Mouse (Mus musculus) hindbrain, embryonic 12.5 days (tissue): ENCODE measurements at regions not wholly inside any gene's neighbourhood (a gene's known extent, or its start where the extent isn't known, plus 50 kb on each side); places are given as distances from the start of the nearest gene placed in this dataset.
A peak's percentile ranks its signal among the peaks of the same experiment; 100 is the strongest.

Experiments used
- ATAC-seq: fragments of 200-750 bp; cut with Nextera tagmentation; 2 replicates; pipeline ENCODE4 v1.8.0; 2017; ENCODE audit warnings: moderate TSS enrichment; ENCODE audit not compliant: low FRiP score
- H3K27ac ChIP-seq: fragments of 300-500 bp; sonication (generic); 2 replicates; pipeline ENCODE4 v1.5.1; 2016; ENCODE audit warnings: mild to moderate bottlenecking
- H3K27me3 ChIP-seq: fragments of 300-500 bp; sonication (generic); 2 replicates; pipeline ENCODE4 v1.6.1; 2016; ENCODE audit warnings: mild to moderate bottlenecking
- H3K36me3 ChIP-seq: fragments of 300-500 bp; sonication (generic); 2 replicates; pipeline ENCODE4 v1.6.1; 2016; ENCODE audit warnings: mild to moderate bottlenecking
- H3K4me1 ChIP-seq: fragments of 300-500 bp; sonication (generic); 2 replicates; pipeline ENCODE4 v1.6.1; 2016
- H3K4me2 ChIP-seq: fragments of 300-500 bp; sonication (generic); replicated peaks from 2 replicates; pipeline ENCODE4 v1.6.1; 2016; ENCODE audit warnings: mild to moderate bottlenecking
- H3K4me3 ChIP-seq: fragments of 300-500 bp; sonication (generic); 2 replicates; pipeline ENCODE4 v1.5.1; 2016; ENCODE audit warnings: mild to moderate bottlenecking
- H3K9ac ChIP-seq: fragments of 300-500 bp; sonication (generic); 2 replicates; pipeline ENCODE4 v1.6.1; 2016; ENCODE audit warnings: mild to moderate bottlenecking, moderate library complexity
- H3K9me3 ChIP-seq: fragments of 300-500 bp; sonication (generic); replicated peaks from 2 replicates; pipeline ENCODE4 v1.6.1; 2016; ENCODE audit warnings: mild to moderate bottlenecking
- WGBS: fragments of 180-500 bp; shearing (Covaris S2); methylation state at CpG from one replicate; pipeline ENCODE4 v1.1.7; 2016; 5-methylcytosine and 5-hydroxymethylcytosine counted together

DNA sequence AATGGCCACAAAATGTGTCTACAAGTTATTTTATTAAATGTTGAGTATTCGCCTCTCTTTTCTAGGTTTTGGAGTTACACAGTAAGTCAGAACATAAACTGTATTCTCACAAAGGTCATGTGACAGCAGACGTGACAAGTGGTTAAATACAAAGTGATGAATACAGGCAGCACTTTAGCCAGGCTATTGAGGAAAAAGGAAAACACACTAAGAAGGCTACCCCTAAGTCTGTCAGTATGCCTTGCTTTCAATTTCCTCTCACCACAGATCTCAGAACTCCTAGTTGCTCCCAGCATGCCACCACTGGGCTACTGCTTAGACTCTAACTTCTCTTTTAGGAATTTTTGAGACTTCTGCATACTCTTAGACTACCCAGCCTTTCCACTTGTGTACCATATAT is 297.9 kb upstream of the Pex5l start:
- Histone ChIP-seq H3K4me1 (no peaks in the 10 kb centered on the region), H3K4me2 (no peak overlapping the region), H3K9ac (no peak overlapping the region), H3K9me3 (no peaks in the 10 kb centered on the region), H3K27ac (no peak overlapping the region), H3K27me3 (no peaks in the 10 kb centered on the region), H3K4me3 (no peak overlapping the region), H3K36me3 (no peaks in the 10 kb centered on the region)
- 54% methylated on average over 2 of the region's 2 CpGs for WGBS
- no peak for ATAC-seq

DNA sequence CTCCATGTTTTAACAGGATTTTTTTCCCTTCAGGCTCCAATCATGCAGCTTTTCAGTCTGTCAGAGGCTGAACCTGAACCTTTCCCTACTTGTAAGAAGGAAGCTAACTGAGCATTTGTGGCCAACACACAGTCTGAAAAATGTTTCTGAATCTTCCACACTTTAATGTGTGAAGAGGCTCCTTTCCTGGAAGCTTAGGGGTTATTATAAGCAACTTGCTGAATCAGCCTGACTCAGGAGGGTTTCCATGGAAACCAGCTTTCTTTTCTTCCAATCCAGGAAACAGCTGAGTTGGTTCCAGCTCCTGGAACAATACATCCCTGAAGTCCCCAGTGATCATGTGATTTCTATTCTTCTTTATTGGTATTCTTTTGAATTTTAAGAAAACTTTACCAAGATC is 297.5 kb upstream of the Pex5l start:
- ATAC-seq, result no peak
- Histone ChIP-seq H3K27ac (no peak overlapping the region), H3K4me1 (no peaks in the 10 kb centered on the region), H3K4me3 (no peak overlapping the region), H3K9ac (no peak overlapping the region), H3K27me3 (no peaks in the 10 kb centered on the region), H3K9me3 (no peaks in the 10 kb centered on the region), H3K36me3 (no peaks in the 10 kb centered on the region), H3K4me2 (no peak overlapping the region)

DNA sequence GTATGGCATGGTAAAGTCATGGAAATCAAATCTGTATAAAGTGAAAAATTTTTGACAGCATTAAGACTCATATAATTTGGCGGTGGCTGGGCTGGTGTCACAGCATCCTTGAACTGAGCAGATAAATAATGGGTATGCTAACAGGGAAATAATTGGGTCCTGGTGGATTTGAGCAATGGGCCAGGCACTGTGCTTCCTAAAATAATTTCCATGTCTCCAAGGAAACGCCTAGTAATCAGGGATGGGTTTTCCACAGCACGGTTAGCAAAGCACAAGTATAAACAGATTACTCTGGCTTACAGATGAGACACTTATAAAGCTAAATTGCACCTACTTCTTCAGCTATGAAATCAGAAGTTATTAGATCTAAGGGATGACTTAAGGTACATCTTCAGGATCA is 273.9 kb upstream of the Pex5l start:
- Histone ChIP-seq H3K9me3 (no peaks in the 10 kb centered on the region), H3K27ac (no peak overlapping the region), H3K27me3 (no peaks in the 10 kb centered on the region), H3K9ac (no peak overlapping the region), H3K4me1 (no peaks in the 10 kb centered on the region), H3K36me3 (no peaks in the 10 kb centered on the region), H3K4me3 (no peak overlapping the region), H3K4me2 (no peak overlapping the region)
- 67% methylated on average over 3 of the region's 3 CpGs for WGBS
- no peak for ATAC-seq

DNA sequence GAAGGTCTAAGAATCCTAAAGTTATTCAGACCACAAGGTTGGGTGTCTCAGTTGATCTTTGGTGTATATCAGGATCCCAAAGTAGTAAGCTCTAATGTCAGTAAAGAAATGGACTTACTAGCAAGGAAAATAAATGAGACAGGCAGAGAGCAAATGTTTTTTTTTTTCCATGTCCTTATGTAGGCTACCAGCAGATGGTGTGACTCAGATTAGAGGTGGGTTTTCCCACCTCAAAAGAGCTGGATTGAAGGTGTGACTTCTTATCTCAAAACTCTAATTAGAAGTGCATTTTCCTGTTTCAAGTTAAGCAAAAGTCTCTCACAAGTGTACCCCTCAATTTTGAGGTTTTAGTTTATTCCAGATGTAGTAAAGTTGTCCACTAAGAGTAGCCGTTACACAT is 273.3 kb upstream of the Pex5l start:
- H3K4me1 ChIP-seq, result no peaks in the 10 kb centered on the region
- no peaks in the 10 kb centered on the region for H3K9me3 ChIP-seq
- H3K4me3 ChIP-seq, result no peak overlapping the region
- no peak overlapping the region for H3K9ac ChIP-seq
- no peaks in the 10 kb centered on the region for H3K36me3 ChIP-seq
- no peak overlapping the region for H3K27ac ChIP-seq
- 81% methylated on average over 1 of the region's 1 CpGs for WGBS
- H3K4me2 ChIP-seq, result no peak overlapping the region
- H3K27me3 ChIP-seq, result no peaks in the 10 kb centered on the region
- ATAC-seq, result no peak

DNA sequence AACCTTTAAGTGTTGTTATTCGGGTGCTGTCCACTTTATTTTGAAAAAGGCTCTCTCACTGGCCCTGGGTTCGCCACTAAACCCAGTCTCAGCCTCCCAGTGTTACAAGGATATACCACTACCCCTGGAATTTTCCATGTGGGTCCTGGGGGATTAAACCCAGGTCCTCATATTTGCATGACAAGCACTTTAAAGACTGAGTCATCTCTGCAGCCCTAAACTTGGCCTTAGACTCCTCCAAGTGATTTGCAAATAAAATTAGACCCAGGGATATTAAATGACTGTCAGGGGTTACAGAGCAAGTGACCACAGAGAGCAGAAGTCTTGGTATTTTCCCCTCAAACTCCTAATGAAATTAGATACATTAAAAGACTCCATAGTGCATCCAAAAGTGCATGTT is 258.9 kb upstream of the Pex5l start:
- no peak overlapping the region for H3K4me2 ChIP-seq
- WGBS, result 72% methylated on average over 2 of the region's 2 CpGs
- H3K9ac ChIP-seq, result no peak overlapping the region
- H3K9me3 ChIP-seq, result no peaks in the 10 kb centered on the region
- no peak overlapping the region for H3K27ac ChIP-seq
- H3K36me3 ChIP-seq, result no peaks in the 10 kb centered on the region
- no peak overlapping the region for H3K4me3 ChIP-seq
- no peaks in the 10 kb centered on the region for H3K4me1 ChIP-seq
- H3K27me3 ChIP-seq, result no peaks in the 10 kb centered on the region
- ATAC-seq, result no peak

DNA sequence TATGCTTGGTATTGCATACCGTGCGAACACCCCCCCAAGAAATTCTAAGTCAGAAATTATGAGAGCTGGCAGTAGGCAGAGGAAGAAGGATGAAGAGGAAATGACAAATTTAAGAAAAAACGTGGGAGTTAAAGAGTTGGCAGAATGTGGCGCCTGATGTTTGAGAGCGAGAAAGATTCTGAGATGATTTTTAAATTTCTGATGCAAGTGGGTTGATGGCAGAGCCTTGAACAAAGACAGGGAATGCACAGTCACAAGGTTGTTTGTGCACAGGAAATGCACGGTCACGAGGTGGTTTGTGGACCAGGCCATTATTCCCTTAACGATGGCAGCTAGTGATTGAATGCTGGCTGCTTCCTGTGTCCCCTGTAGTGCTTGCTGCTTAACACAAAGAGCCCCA is 256.3 kb upstream of the Pex5l start:
- H3K4me2 ChIP-seq, result no peak overlapping the region
- H3K9ac ChIP-seq, result no peak overlapping the region
- H3K4me3 ChIP-seq, result no peak overlapping the region
- ATAC-seq, result no peak
- H3K9me3 ChIP-seq, result no peaks in the 10 kb centered on the region
- 75% methylated on average over 8 of the region's 8 CpGs for WGBS
- H3K4me1 ChIP-seq, result no peaks in the 10 kb centered on the region
- no peaks in the 10 kb centered on the region for H3K36me3 ChIP-seq
- H3K27me3 ChIP-seq, result no peaks in the 10 kb centered on the region
- no peak overlapping the region for H3K27ac ChIP-seq

DNA sequence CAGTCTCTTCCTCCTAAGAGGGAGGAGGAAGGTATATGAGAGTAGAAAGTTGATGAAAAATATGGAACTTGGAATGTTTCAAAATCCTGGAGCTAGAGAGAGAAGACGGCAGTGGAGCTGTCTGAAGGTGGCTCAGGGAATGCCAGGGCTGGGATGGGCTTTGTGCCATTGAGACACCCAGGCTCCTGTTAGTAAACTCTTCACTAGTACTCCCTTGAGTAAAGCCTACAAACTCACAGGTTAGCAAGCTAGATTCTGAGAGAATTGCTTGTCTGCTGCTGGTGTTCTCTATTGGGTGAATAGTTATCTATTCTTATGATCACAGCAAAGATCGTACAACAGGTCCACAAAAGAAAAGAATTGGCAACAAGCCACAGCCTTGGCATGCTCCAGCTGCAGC is 255.3 kb upstream of the Pex5l start:
- no peak overlapping the region for H3K4me3 ChIP-seq
- H3K9ac ChIP-seq, result no peak overlapping the region
- ATAC-seq, result no peak
- H3K27me3 ChIP-seq, result no peaks in the 10 kb centered on the region
- no peaks in the 10 kb centered on the region for H3K9me3 ChIP-seq
- 80% methylated on average over 2 of the region's 2 CpGs for WGBS
- no peaks in the 10 kb centered on the region for H3K4me1 ChIP-seq
- no peak overlapping the region for H3K4me2 ChIP-seq
- H3K27ac ChIP-seq, result no peak overlapping the region
- H3K36me3 ChIP-seq, result no peaks in the 10 kb centered on the region

DNA sequence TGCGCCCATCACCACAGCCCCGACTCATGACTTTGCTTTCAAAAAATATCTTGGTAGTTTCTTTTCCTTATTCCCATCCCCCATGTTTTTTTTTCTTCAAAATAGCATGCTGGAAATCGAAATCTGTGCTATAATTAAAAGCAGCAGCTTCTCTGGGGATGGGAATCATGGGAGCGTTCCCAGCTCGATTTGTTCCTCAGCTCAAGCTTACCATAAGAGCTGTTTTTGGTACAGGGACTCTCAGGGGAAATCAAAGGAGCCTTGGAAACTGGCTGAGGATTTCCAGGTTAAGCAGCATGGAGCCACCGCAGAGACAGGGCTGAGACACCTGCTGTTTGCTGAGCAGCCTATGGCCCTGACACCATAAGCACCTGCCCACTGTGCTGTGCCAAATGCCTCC is 254.2 kb upstream of the Pex5l start:
- H3K9ac ChIP-seq, result no peak overlapping the region
- no peaks in the 10 kb centered on the region for H3K9me3 ChIP-seq
- H3K27me3 ChIP-seq, result no peaks in the 10 kb centered on the region
- no peak for ATAC-seq
- no peak overlapping the region for H3K27ac ChIP-seq
- no peak overlapping the region for H3K4me2 ChIP-seq
- no peaks in the 10 kb centered on the region for H3K36me3 ChIP-seq
- no peaks in the 10 kb centered on the region for H3K4me1 ChIP-seq
- H3K4me3 ChIP-seq, result no peak overlapping the region
- WGBS, result 70% methylated on average over 6 of the region's 6 CpGs

DNA sequence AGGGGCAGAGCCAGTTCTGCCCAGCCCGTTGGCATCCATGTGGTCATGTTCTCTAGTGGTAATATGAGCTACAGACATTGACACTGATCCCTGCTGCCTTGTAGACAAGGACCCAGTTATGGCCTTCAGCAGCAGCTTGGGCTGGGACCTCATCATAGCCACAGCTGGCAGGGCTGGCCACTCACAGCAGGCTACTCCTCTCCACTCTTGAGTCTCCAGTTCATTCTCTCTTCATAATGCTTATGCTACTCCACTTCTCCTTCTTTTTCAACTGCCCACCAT is 249.4 kb upstream of the Pex5l start:
- Histone ChIP-seq H3K4me2 (no peak overlapping the region), H3K4me3 (no peak overlapping the region), H3K36me3 (no peaks in the 10 kb centered on the region), H3K4me1 (no peaks in the 10 kb centered on the region), H3K9me3 (no peaks in the 10 kb centered on the region), H3K27me3 (no peaks in the 10 kb centered on the region), H3K9ac (no peak overlapping the region), H3K27ac (no peak overlapping the region)
- WGBS, result 81% methylated on average over 1 of the region's 1 CpGs
- no peak for ATAC-seq

DNA sequence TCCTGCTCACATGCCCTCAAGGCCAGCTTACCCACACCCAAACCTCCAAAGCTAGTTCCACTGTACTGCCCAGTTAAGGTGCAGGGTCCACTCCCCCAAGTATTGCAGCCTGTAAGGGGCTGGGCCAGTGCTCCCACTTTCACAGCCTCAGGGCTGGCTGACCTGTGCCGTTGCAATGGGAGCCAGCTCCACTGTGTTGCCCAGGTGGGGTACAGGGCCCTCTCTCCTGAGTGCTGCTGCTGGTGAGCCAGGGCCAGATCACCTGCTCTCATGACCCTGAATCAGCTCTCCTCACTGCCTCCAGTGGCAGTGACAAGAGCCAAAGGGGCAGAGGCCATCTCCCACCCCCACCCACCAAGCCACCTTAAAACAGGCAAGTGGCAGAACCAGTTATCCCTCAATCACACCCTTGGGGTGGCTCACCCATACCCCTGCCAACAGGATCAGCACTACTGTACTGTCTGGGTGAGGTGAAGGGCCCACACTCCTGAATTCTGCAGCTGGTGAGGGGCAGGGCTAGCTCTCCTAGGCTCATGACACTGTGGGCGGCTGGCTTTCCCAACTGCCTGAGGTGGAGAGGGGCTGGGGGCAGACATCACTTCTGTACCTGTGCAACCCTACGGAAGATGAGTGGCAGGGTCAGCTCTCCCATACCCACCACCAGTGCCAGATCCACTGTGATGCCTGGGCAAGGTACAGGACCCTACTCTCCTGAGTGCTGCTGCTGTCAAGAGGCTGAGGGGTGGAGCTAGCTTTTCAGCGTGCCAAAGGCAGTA is 248.9 kb upstream of the Pex5l start:
- ATAC-seq, result 0 out of 2 replicates have a peak, but pooled peaks have one; percentile 35
- Histone ChIP-seq H3K9me3 (no peaks in the 10 kb centered on the region), H3K4me2 (no peak overlapping the region), H3K4me1 (no peaks in the 10 kb centered on the region), H3K27me3 (no peaks in the 10 kb centered on the region), H3K36me3 (no peaks in the 10 kb centered on the region), H3K27ac (no peak overlapping the region), H3K4me3 (no peak overlapping the region), H3K9ac (no peak overlapping the region)
- 92% methylated on average over 4 of the region's 4 CpGs for WGBS

DNA sequence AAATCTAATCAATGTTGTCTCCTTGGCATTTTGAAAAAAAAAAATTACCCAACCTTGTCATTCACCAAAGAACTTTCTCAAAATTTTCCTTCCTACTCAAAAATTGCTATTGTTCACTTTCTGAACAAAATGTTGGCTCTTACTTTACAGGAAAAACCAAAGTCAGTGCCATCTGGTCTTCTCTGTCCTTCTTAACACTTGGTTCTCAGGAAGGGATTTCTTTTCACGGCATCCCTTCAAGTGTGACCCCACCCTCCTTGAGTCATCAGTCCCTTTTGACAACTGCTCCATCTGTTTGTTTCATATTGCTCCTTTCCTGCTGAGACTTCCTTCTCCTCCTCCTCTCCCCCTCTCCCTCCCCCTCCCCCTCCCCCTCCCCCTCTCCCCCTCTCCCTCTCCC is 245.1 kb upstream of the Pex5l start:
- Histone ChIP-seq H3K4me3 (no peak overlapping the region), H3K36me3 (no peaks in the 10 kb centered on the region), H3K4me1 (no peaks in the 10 kb centered on the region), H3K27me3 (no peaks in the 10 kb centered on the region), H3K9me3 (no peaks in the 10 kb centered on the region), H3K4me2 (no peak overlapping the region), H3K27ac (no peak overlapping the region), H3K9ac (no peak overlapping the region)
- no peak for ATAC-seq
- WGBS, result 60% methylated on average over 1 of the region's 1 CpGs

DNA sequence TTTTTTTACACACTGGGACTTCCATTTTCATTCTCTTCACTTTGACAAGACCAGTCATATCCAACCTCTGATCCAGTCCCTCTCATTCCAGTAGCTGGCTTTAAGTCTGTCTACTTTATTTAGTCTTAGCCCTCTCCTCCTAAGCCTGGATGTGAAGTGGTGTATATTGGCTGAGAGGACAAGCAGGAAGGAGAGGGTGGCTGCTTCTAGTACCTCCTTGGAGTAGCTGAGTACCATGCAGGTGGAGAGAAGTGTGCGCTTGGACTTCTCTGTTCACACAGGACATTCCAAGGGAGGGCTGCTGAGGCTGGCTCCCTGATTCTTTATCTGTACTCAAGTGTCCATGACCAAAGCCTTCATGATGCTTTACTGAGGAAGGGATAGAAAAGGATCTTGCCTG is 240.6 kb upstream of the Pex5l start:
- no peak overlapping the region for H3K27ac ChIP-seq
- no peak overlapping the region for H3K9ac ChIP-seq
- ATAC-seq, result no peak
- no peak overlapping the region for H3K4me2 ChIP-seq
- H3K27me3 ChIP-seq, result no peaks in the 10 kb centered on the region
- no peaks in the 10 kb centered on the region for H3K9me3 ChIP-seq
- H3K4me3 ChIP-seq, result no peak overlapping the region
- WGBS, result 87% methylated on average over 1 of the region's 1 CpGs
- H3K36me3 ChIP-seq, result no peaks in the 10 kb centered on the region
- no peaks in the 10 kb centered on the region for H3K4me1 ChIP-seq

DNA sequence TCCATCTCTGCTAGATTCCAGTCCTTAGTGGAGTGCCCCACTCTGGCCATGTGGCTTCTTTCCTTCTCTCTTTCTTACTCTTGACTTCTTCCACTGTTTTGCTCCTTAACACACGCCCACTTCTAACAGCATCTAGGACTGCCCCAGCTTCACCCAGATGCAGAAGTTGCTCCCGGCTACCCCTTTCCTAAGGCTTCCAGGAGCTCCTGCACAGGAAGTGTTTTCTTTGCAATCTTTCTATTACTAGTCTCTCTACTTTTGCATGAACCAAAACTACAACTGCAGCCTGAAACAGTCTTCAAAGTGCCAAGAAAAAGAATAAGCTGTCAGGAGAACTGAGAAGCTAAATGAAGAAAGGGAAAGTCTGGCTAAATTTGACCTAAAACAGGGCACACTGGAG is 236.6 kb upstream of the Pex5l start:
- no peak overlapping the region for H3K4me3 ChIP-seq
- H3K36me3 ChIP-seq, result no peaks in the 10 kb centered on the region
- no peak overlapping the region for H3K27ac ChIP-seq
- H3K4me2 ChIP-seq, result no peak overlapping the region
- no peaks in the 10 kb centered on the region for H3K27me3 ChIP-seq
- H3K9me3 ChIP-seq, result no peaks in the 10 kb centered on the region
- no peak for ATAC-seq
- no peak overlapping the region for H3K9ac ChIP-seq
- WGBS, result 85% methylated on average over 2 of the region's 2 CpGs
- no peaks in the 10 kb centered on the region for H3K4me1 ChIP-seq
